Mouse (Mus musculus) kidney, embryonic 14.5 days (tissue): ENCODE measurements at regions not wholly inside any gene's neighbourhood (a gene's known extent, or its start where the extent isn't known, plus 50 kb on each side); places are given as distances from the start of the nearest gene placed in this dataset.

Experiments
- ATAC-seq: fragments of 200-750 bp; cut with Nextera tagmentation; 2 replicates; pipeline ENCODE4 v1.8.0; 2017; ENCODE audit warnings: moderate number of reproducible peaks, mild to moderate bottlenecking, moderate TSS enrichment, moderate library complexity; ENCODE audit not compliant: low FRiP score, low TSS enrichment
- H3K27ac ChIP-seq: fragments of 300-500 bp; sonication (generic); 2 replicates; pipeline ENCODE4 v1.5.1; 2014; ENCODE audit warnings: low read depth, mild to moderate bottlenecking, low read length, moderate library complexity, mixed read lengths
- H3K27me3 ChIP-seq: fragments of 300-500 bp; sonication (generic); 2 replicates; pipeline ENCODE4 v1.6.1; 2014; ENCODE audit warnings: mild to moderate bottlenecking, low read length; ENCODE audit not compliant: control insufficient read depth, insufficient read depth
- H3K36me3 ChIP-seq: fragments of 300-500 bp; sonication (generic); 2 replicates; pipeline ENCODE4 v1.6.1; 2014; ENCODE audit warnings: low read length, mixed read lengths; ENCODE audit not compliant: control insufficient read depth, insufficient read depth
- H3K4me1 ChIP-seq: fragments of 300-500 bp; sonication (generic); 2 replicates; pipeline ENCODE4 v1.6.1; 2014; ENCODE audit warnings: low read length, mixed read lengths; ENCODE audit not compliant: control insufficient read depth, insufficient read depth
- H3K4me2 ChIP-seq: fragments of 300-500 bp; sonication (generic); replicated peaks from 2 replicates; pipeline ENCODE4 v1.6.1; 2014; ENCODE audit warnings: low read depth, mild to moderate bottlenecking, low read length
- H3K4me3 ChIP-seq: fragments of 300-500 bp; sonication (generic); 2 replicates; pipeline ENCODE4 v1.5.1; 2014; ENCODE audit warnings: mild to moderate bottlenecking, low read length
- H3K9ac ChIP-seq: fragments of 300-500 bp; sonication (generic); 2 replicates; pipeline ENCODE4 v1.6.1; 2014; ENCODE audit warnings: low read depth, mild to moderate bottlenecking, low read length, moderate library complexity
- H3K9me3 ChIP-seq: fragments of 300-500 bp; sonication (generic); 2 replicates; pipeline ENCODE4 v1.6.1; 2016; ENCODE audit warnings: low read length; ENCODE audit not compliant: control insufficient read depth
- WGBS: fragments of 180-500 bp; shearing (Covaris S2); extraction: QIAGEN DNeasy Blood & Tissue Kit; methylation state at CpG from one replicate; pipeline ENCODE4 v1.1.7; 2014; 5-methylcytosine and 5-hydroxymethylcytosine counted together

GRCm38 (mm10) chr8:30913664-30914063 lies 2514.8 kb upstream of the 5930422O12Rik start:
- peaks cover 6% of the 10 kb centered on the region; the same call in 1 of the 2 replicates for H3K4me1 ChIP-seq
- no peak overlapping the region for H3K27ac ChIP-seq
- no peak for ATAC-seq
- WGBS: 58% methylated on average over 5 of the region's 5 CpGs
- H3K4me2 ChIP-seq: no peak overlapping the region
- H3K4me3 ChIP-seq: no peak overlapping the region
- H3K9ac ChIP-seq: no peak overlapping the region
- no peaks in the 10 kb centered on the region for H3K36me3 ChIP-seq
- no peaks in the 10 kb centered on the region for H3K27me3 ChIP-seq
- no peaks in the 10 kb centered on the region for H3K9me3 ChIP-seq

GRCm38 (mm10) chr8:30915127-30915526 lies 2513.4 kb upstream of the 5930422O12Rik start:
- 59% methylated on average over 7 of the region's 7 CpGs for WGBS
- Histone ChIP-seq H3K27ac (no peak overlapping the region), H3K4me3 (no peak overlapping the region), H3K9me3 (no peaks in the 10 kb centered on the region), H3K4me1 (peaks cover 6% of the 10 kb centered on the region; the same call in 1 of the 2 replicates), H3K9ac (no peak overlapping the region), H3K4me2 (no peak overlapping the region), H3K27me3 (no peaks in the 10 kb centered on the region), H3K36me3 (no peaks in the 10 kb centered on the region)
- no peak for ATAC-seq

- H3K27ac ChIP-seq: no peak overlapping the region
- 13% methylated on average over 13 of the region's 13 CpGs for WGBS
- no peaks in the 10 kb centered on the region for H3K9me3 ChIP-seq
- H3K9ac ChIP-seq: peak overlapping the region; percentile 48; the same call in 1 of the 2 replicates
- peak overlapping the region; percentile 74 for H3K4me2 ChIP-seq
- peak overlapping the region; percentile 40 for H3K4me3 ChIP-seq
- H3K4me1 ChIP-seq: peaks cover 6% of the 10 kb centered on the region; the same call in 1 of the 2 replicates
- no peaks in the 10 kb centered on the region for H3K36me3 ChIP-seq
- no peaks in the 10 kb centered on the region for H3K27me3 ChIP-seq
- peak; percentile 78 for ATAC-seq
Measured at GRCm38 (mm10) chr8:30915601-30916171, 2512.8 kb upstream of the 5930422O12Rik start.

GRCm38 (mm10) chr8:30916184-30916751 lies 2512.2 kb upstream of the 5930422O12Rik start:
- ATAC-seq: peak; percentile 37; the same call in 1 of the 2 replicates
- no peaks in the 10 kb centered on the region for H3K36me3 ChIP-seq
- H3K27ac ChIP-seq: no peak overlapping the region
- no peaks in the 10 kb centered on the region for H3K9me3 ChIP-seq
- peak overlapping the region; percentile 48; the same call in 1 of the 2 replicates for H3K9ac ChIP-seq
- peaks cover 6% of the 10 kb centered on the region; the same call in 1 of the 2 replicates for H3K4me1 ChIP-seq
- 7% methylated on average over 12 of the region's 12 CpGs for WGBS
- peak overlapping the region; percentile 40 for H3K4me3 ChIP-seq
- H3K27me3 ChIP-seq: no peaks in the 10 kb centered on the region
- peak overlapping the region; percentile 74 for H3K4me2 ChIP-seq

GRCm38 (mm10) chr8:30921451-30921850 lies 2507.1 kb upstream of the 5930422O12Rik start:
- Histone ChIP-seq H3K27ac (no peak overlapping the region), H3K4me3 (no peak overlapping the region), H3K9me3 (no peaks in the 10 kb centered on the region), H3K4me2 (no peak overlapping the region), H3K27me3 (no peaks in the 10 kb centered on the region), H3K9ac (no peak overlapping the region), H3K36me3 (no peaks in the 10 kb centered on the region), H3K4me1 (no peaks in the 10 kb centered on the region)
- 60% methylated on average over 12 of the region's 12 CpGs for WGBS
- no peak for ATAC-seq

GRCm38 (mm10) chr8:30923301-30924159 lies 2505.0 kb upstream of the 5930422O12Rik start:
- Histone ChIP-seq H3K4me1 (no peaks in the 10 kb centered on the region), H3K27me3 (no peaks in the 10 kb centered on the region), H3K4me2 (no peak overlapping the region), H3K36me3 (no peaks in the 10 kb centered on the region), H3K4me3 (no peak overlapping the region), H3K9ac (no peak overlapping the region), H3K9me3 (no peaks in the 10 kb centered on the region), H3K27ac (no peak overlapping the region)
- 39% methylated on average over 18 of the region's 18 CpGs for WGBS
- ATAC-seq: peak; percentile 80

- WGBS: 54% methylated on average over 5 of the region's 5 CpGs
- Histone ChIP-seq H3K36me3 (no peaks in the 10 kb centered on the region), H3K27ac (no peak overlapping the region), H3K4me3 (no peak overlapping the region), H3K4me2 (no peak overlapping the region), H3K9ac (no peak overlapping the region), H3K9me3 (no peaks in the 10 kb centered on the region; the same call in 1 of the 2 replicates), H3K27me3 (no peaks in the 10 kb centered on the region), H3K4me1 (no peaks in the 10 kb centered on the region)
- no peak for ATAC-seq
Measured at GRCm38 (mm10) chr8:30924160-30924534, 2504.4 kb upstream of the 5930422O12Rik start.

- ATAC-seq: no peak
- Histone ChIP-seq H3K4me1 (no peaks in the 10 kb centered on the region), H3K27ac (no peak overlapping the region), H3K36me3 (no peaks in the 10 kb centered on the region), H3K9me3 (no peaks in the 10 kb centered on the region; the same call in 1 of the 2 replicates), H3K4me2 (no peak overlapping the region), H3K9ac (no peak overlapping the region), H3K27me3 (no peaks in the 10 kb centered on the region), H3K4me3 (no peak overlapping the region)
- 66% methylated on average over 6 of the region's 6 CpGs for WGBS
Measured at GRCm38 (mm10) chr8:30924656-30925055, 2503.9 kb upstream of the 5930422O12Rik start.
